Mouse (Mus musculus): ENCODE measurements around the gene D6Ertd527e.

DNA sequence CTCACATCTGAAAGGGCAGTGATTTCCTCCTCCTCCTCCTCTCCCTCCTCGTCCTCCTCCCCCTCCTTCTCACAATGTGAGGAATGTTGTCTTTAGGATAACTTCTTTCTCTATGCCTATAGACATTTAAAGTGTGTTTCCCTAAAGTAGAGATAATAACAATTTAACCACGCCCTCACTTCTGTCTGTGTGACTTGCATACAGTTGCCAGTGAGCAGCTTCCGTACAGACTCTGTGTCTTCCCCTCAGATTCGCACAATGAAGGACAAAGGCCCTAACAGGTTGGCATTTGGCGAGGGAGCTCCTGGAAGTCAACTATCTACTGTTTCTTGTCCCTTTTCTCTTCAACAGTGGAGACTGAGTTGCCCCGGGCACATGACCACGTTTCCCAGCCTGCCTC, 45.9 kb downstream of the D6Ertd527e start:
- TF ChIP-seq CTCF (IDR thresholded peaks at IDR 0.05; ENCODE audit: low read depth) (no peak), EP300 (IDR thresholded peaks at IDR 0.05; ENCODE audit: low read depth) (no peak)

All from liver, postnatal 0 days (tissue).